Mouse (Mus musculus) small intestine, adult 2 months (tissue): ENCODE measurements at regions not wholly inside any gene's neighbourhood (a gene's known extent, or its start where the extent isn't known, plus 50 kb on each side); places are given as distances from the start of the nearest gene placed in this dataset.

ENCODE experiments used
- CTCF ChIP-seq: fragments of 200-500 bp; IDR thresholded peaks from 2 replicates; pipeline ENCODE4 v1.5.1; 2012; ENCODE audit warnings: low read depth, mild to moderate bottlenecking, control low read depth, inconsistent platforms, low read length, moderate library complexity, mixed read lengths; ENCODE audit not compliant: insufficient replicate concordance, insufficient read length; ENCODE audit errors: extremely low read depth
- POLR2A ChIP-seq: fragments of 200-500 bp; IDR thresholded peaks from 2 replicates; pipeline ENCODE4 v1.6.1; 2012; ENCODE audit warnings: low read depth, mild to moderate bottlenecking, control low read depth, inconsistent platforms, low read length, moderate library complexity

DNA sequence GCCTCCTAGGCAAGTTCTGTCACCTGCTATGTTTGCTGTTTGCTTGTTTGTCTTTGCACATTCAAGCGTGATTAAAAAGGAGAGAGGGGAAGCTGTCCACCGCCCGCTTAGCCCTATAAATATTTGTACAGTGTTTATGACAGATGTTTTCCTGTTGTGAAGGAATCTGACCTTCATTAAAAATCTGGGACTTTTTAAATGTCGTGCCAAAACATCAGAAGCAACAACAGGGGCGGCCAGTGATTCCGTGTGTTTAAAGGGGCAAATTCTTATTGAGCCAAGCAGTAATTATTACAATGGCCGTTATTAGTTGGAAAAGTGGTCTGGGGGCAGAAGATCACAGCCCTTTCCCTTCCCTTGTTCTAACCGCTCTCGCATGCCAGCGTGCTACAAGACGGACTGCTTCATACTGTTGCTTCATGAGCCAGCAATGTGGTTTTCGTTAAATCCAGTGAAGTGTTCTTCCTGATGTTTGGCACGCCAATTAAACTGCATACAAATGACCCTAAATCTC lies 119.3 kb downstream of the Gas1 start:
- TF ChIP-seq CTCF (no peak), POLR2A (no peak)
